16 mouse cellular contexts compared by ENCODE assay signal in the genomic region with DNA sequence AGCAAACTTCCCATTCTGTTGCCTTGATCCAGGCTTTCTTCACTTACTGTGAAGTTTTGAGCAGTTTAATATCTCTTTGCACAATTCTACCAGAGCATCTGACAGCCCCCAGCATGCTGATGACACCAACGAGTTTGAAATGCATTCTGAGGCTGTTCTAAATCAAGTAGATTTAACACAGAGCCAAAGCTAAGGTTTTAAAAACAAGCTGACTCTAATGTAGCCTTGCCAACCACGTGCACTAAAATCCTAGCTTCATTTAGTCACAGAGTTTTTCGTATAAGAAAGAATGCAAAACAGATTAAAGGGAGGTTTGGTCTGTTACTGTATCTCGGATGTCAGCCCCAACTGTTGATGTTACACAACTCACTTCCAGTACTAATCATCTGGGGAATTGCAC.
DNase-seq lines count a peak whose midpoint lies in the region; ATAC-seq and TF ChIP-seq lines count a peak whose summit lies in the region.
"Had no signal": no experiment of that assay in that cellular context is flagged by ENCODE, and none has a peak within 500 bp of the region (broad histone marks: within the 10 kb centered on the region; RNA-seq: fewer than 3 reads in every experiment).

No protein-coding gene starts in this region.

- no peaks in the 10 kb centered on the region for H3K9me3 ChIP-seq in limb, embryonic 13.5 days
- no peaks in the 10 kb centered on the region for H3K9me3 ChIP-seq in limb, embryonic 10.5 days (replicated peaks)
- peaks cover 4% of the 10 kb centered on the region; the same call in 1 of the 2 replicates for H3K9me3 ChIP-seq in heart, postnatal 0 days (replicated peaks; ENCODE audit: control insufficient read depth, low read length)
- H3K9me3 ChIP-seq: hindbrain, embryonic 13.5 days had no signal

- no peak overlapping the region for H3K4me3 ChIP-seq in limb, embryonic 13.5 days
- no peak overlapping the region for H3K4me3 ChIP-seq in limb, embryonic 10.5 days
- no peak overlapping the region for H3K4me3 ChIP-seq in heart, postnatal 0 days (ENCODE audit: low read depth, low read length)
- H3K4me3 ChIP-seq: hindbrain, embryonic 13.5 days had no signal

- no peak for ATAC-seq in limb, embryonic 13.5 days (ENCODE audit: low FRiP score, low read depth)
- no peak for ATAC-seq in heart, postnatal 0 days (ENCODE audit: insufficient read depth, low read depth)
- ATAC-seq: midbrain, embryonic 16.5 days had no signal

- H3K36me3 ChIP-seq in limb, embryonic 13.5 days, result no peaks in the 10 kb centered on the region
- H3K36me3 ChIP-seq in limb, embryonic 10.5 days, result no peaks in the 10 kb centered on the region
- H3K36me3 ChIP-seq in heart, postnatal 0 days (replicated peaks; ENCODE audit: control insufficient read depth, insufficient read depth, low read length), result no peaks in the 10 kb centered on the region
- H3K36me3 ChIP-seq: hindbrain, embryonic 13.5 days had no signal

- WGBS in limb, embryonic 13.5 days, result 44% methylated on average over 4 of the region's 4 CpGs
- WGBS in limb, embryonic 10.5 days, result 78% methylated on average over 4 of the region's 4 CpGs
- WGBS in heart, postnatal 0 days, result 41% methylated on average over 4 of the region's 4 CpGs

- peaks cover 26% of the 10 kb centered on the region for H3K4me1 ChIP-seq in limb, embryonic 13.5 days
- no peaks in the 10 kb centered on the region for H3K4me1 ChIP-seq in limb, embryonic 10.5 days
- peaks cover 10% of the 10 kb centered on the region for H3K4me1 ChIP-seq in heart, postnatal 0 days (ENCODE audit: control insufficient read depth, insufficient read depth)

- no peaks in the 10 kb centered on the region for H3K27me3 ChIP-seq in limb, embryonic 13.5 days
- H3K27me3 ChIP-seq in limb, embryonic 10.5 days (ENCODE audit: low read depth, poor library complexity, severe bottlenecking), result no peaks in the 10 kb centered on the region
- no peaks in the 10 kb centered on the region for H3K27me3 ChIP-seq in heart, postnatal 0 days (ENCODE audit: control insufficient read depth, insufficient read depth, low read length)
- H3K27me3 ChIP-seq: hindbrain, embryonic 13.5 days had no signal

- TF ChIP-seq CTCF in heart, postnatal 0 days (IDR thresholded peaks at IDR 0.05; ENCODE audit: low read depth), result no peak

- H3K9ac ChIP-seq in limb, embryonic 13.5 days, result no peak overlapping the region
- no peak overlapping the region for H3K9ac ChIP-seq in heart, postnatal 0 days (replicated peaks; ENCODE audit: low read depth, low read length)
- H3K9ac ChIP-seq: hindbrain, embryonic 13.5 days had no signal

- intact Hi-C loops in heart, postnatal 25 days (cut with DNase I), result no loop called here

- DNase-seq in heart, adult 18-20 months, result peak; percentile 33 to 35
- DNase-seq in heart, postnatal 25 days (ENCODE audit: low spot score), result no peak
- no peak for DNase-seq in limb, embryonic 10.5 days (ENCODE audit: low spot score)
- DNase-seq in brain, adult 2 months (ENCODE audit: low read depth, low spot score), result peak; percentile 31
- peak; percentile 9 for DNase-seq in heart, postnatal 0 days (ENCODE audit: low spot score)
- no peak for DNase-seq in ovary, postnatal 10 days (ENCODE audit: low spot score)
- DNase-seq in cerebellum, postnatal 14 days, result no peak
- DNase-seq: adrenal gland, adult 2 months; cerebellum, adult 18-20 months; gastrocnemius, postnatal 14 days; kidney, adult 2 months; right cerebral cortex, postnatal 14 days; thymus, adult 2 months had no signal

- H3K27ac ChIP-seq in limb, embryonic 13.5 days, result peak overlapping the region; percentile 17; the same call in 1 of the 2 replicates
- no peak overlapping the region for H3K27ac ChIP-seq in limb, embryonic 10.5 days
- H3K27ac ChIP-seq in heart, postnatal 0 days (ENCODE audit: low read depth), result no peak overlapping the region
- H3K27ac ChIP-seq: hindbrain, embryonic 13.5 days had no signal

- H3K4me2 ChIP-seq in limb, embryonic 13.5 days (replicated peaks), result no peak overlapping the region
- no peak overlapping the region for H3K4me2 ChIP-seq in heart, postnatal 0 days (ENCODE audit: low read depth, low read length)
- H3K4me2 ChIP-seq: hindbrain, embryonic 13.5 days had no signal

- no peak for TF ChIP-seq EP300 in heart, postnatal 0 days (IDR thresholded peaks at IDR 0.05; ENCODE audit: low read depth)

Comparison
In these comparisons a context has a peak if more than half of its experiments do, and no peak if none do; other contexts are left out.
1. DNase-seq: peak in heart, adult 18-20 months (2 of 2), brain, adult 2 months (single experiment) and heart, postnatal 0 days (single experiment); none in heart, postnatal 25 days (single experiment), limb, embryonic 10.5 days (single experiment), ovary, postnatal 10 days (single experiment) and cerebellum, postnatal 14 days (0 of 2).